In the genomic region with DNA sequence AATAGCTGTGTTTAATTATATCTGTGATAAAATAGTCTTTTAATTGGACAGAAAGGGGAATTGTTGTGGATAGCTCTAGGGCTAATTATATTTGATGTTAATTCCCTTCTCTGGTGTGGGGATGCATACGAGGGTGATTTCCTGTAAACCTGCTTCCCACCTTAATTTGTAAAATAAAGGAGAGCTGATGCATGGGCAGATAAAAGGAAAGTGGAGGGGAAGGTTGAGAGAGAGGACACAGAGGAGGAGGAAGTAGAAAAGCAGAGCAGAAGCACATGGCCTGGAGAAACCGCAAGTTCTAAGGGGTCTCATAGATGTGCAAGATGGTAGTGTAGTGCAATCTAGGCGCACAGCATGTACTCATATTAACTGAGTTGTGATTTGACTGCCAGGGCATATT, we compare ENCODE assay signal across 18 mouse cellular contexts.
"Had no signal": no experiment of that assay in that cellular context is flagged by ENCODE, and none has a peak within 500 bp of the region (broad histone marks: within the 10 kb centered on the region; RNA-seq: fewer than 3 reads in every experiment).

No protein-coding gene starts in this region.

- H3K4me1 ChIP-seq: midbrain, embryonic 10.5 days; midbrain, embryonic 12.5 days; neural tube, embryonic 13.5 days; neural tube, embryonic 15.5 days had no signal

- H3K9me3 ChIP-seq: midbrain, embryonic 10.5 days; midbrain, embryonic 12.5 days; neural tube, embryonic 13.5 days; neural tube, embryonic 15.5 days had no signal

- DNase-seq: lung, adult 18-20 months; lung, embryonic 14.5 days; lung, postnatal 10 days; lung, postnatal 4 days; midbrain, embryonic 14.5 days; retina, postnatal 1 day; right cerebral cortex, adult 18-20 months; right cerebral cortex, postnatal 25 days; right cerebral cortex, postnatal 4 days; spleen, adult 18-20 months; thymus, adult 18-20 months; thymus, postnatal 14 days; thymus, postnatal 36 days had no signal

- H3K9ac ChIP-seq: lung, embryonic 14.5 days; midbrain, embryonic 12.5 days; neural tube, embryonic 13.5 days; neural tube, embryonic 15.5 days had no signal

- H3K36me3 ChIP-seq: neural tube, embryonic 15.5 days had no signal

- H3K27ac ChIP-seq: midbrain, embryonic 10.5 days; midbrain, embryonic 12.5 days; neural tube, embryonic 13.5 days; neural tube, embryonic 15.5 days had no signal

- H3K4me3 ChIP-seq: midbrain, embryonic 10.5 days; midbrain, embryonic 12.5 days; myocyte; neural tube, embryonic 13.5 days; neural tube, embryonic 15.5 days had no signal
